In genomic region chr1:185285171-185285570, GRCm38 (mm10) we compare ENCODE assay signal across 7 mouse cellular contexts. TPM values are rescaled to one million over a fixed set of nuclear protein-coding genes. Genes with fewer than 3 reads are reported as not detected.
DNase-seq lines count a peak whose midpoint lies in the region; ATAC-seq and TF ChIP-seq lines count a peak whose summit lies in the region.

No protein-coding gene starts in this region.

- H3K9me3 ChIP-seq in liver, embryonic 12.5 days (replicated peaks): no peaks in the 10 kb centered on the region
- H3K9me3 ChIP-seq in embryonic facial prominence, embryonic 15.5 days (replicated peaks): no peaks in the 10 kb centered on the region

- H3K27ac ChIP-seq in liver, adult 2 months (replicated peaks; ENCODE audit: insufficient read depth, low read depth, low read length): no peak overlapping the region
- no peak overlapping the region for H3K27ac ChIP-seq in liver, embryonic 12.5 days
- H3K27ac ChIP-seq in embryonic facial prominence, embryonic 15.5 days (replicated peaks): 0 out of 2 replicates have a peak overlapping the region, but pooled peaks have one; percentile 29

- H3K27me3 ChIP-seq in liver, adult 2 months (ENCODE audit: control insufficient read depth, insufficient read depth, low read length): no peaks in the 10 kb centered on the region
- no peaks in the 10 kb centered on the region for H3K27me3 ChIP-seq in liver, embryonic 12.5 days (replicated peaks)
- no peaks in the 10 kb centered on the region for H3K27me3 ChIP-seq in embryonic facial prominence, embryonic 15.5 days

- no peak overlapping the region for H3K4me3 ChIP-seq in liver, adult 2 months (ENCODE audit: insufficient read depth, low read depth, low read length)
- H3K4me3 ChIP-seq in liver, embryonic 12.5 days: no peak overlapping the region
- H3K4me3 ChIP-seq in embryonic facial prominence, embryonic 15.5 days (replicated peaks): no peak overlapping the region

- 79% methylated on average over 4 of the region's 4 CpGs for WGBS in liver, adult 2 months
- 87% methylated on average over 4 of the region's 4 CpGs for WGBS in liver, embryonic 12.5 days (ENCODE audit: insufficient replicate concordance)
- 69% methylated on average over 4 of the region's 4 CpGs for WGBS in embryonic facial prominence, embryonic 15.5 days

- no peak for ATAC-seq in liver, embryonic 12.5 days
- no peak for ATAC-seq in embryonic facial prominence, embryonic 15.5 days (ENCODE audit: insufficient number of reproducible peaks, low FRiP score, low TSS enrichment, low read depth)

- DNase-seq in liver, adult 2 months (ENCODE audit: extremely low read depth, low read depth, low spot score): peak; percentile 26
- peak; percentile 66 for DNase-seq in brain, adult 2 months (ENCODE audit: low read depth, low spot score)
- DNase-seq in kidney, postnatal 10 days: peak; percentile 86
- DNase-seq in spleen, adult 18-20 months: no peak
- DNase-seq in thymus, postnatal 0 days (ENCODE audit: low spot score): no peak

- H3K9ac ChIP-seq in liver, adult 2 months (ENCODE audit: low read depth, low read length): no peak overlapping the region
- H3K9ac ChIP-seq in liver, embryonic 12.5 days: no peak overlapping the region
- H3K9ac ChIP-seq in embryonic facial prominence, embryonic 15.5 days: no peak overlapping the region

- H3K79me2 ChIP-seq in liver, adult 2 months (ENCODE audit: control insufficient read depth, insufficient read depth, low read length): no peaks in the 10 kb centered on the region

- H3K36me3 ChIP-seq in liver, adult 2 months (ENCODE audit: control insufficient read depth, insufficient read depth, low read length): peaks cover 26% of the 10 kb centered on the region
- H3K36me3 ChIP-seq in liver, embryonic 12.5 days: peaks cover 91% of the 10 kb centered on the region
- peaks cover 64% of the 10 kb centered on the region for H3K36me3 ChIP-seq in embryonic facial prominence, embryonic 15.5 days

- no peak for TF ChIP-seq CTCF in liver, adult 2 months (IDR thresholded peaks at IDR 0.05; ENCODE audit: low read depth, low read length)

- H3K4me1 ChIP-seq in liver, adult 2 months (ENCODE audit: control insufficient read depth, insufficient read depth, low read length): no peaks in the 10 kb centered on the region
- H3K4me1 ChIP-seq in liver, embryonic 12.5 days: no peaks in the 10 kb centered on the region
- H3K4me1 ChIP-seq in embryonic facial prominence, embryonic 15.5 days: peaks cover 12% of the 10 kb centered on the region; the same call in 1 of the 2 replicates

- H3K4me2 ChIP-seq in liver, embryonic 12.5 days: no peak overlapping the region
- no peak overlapping the region for H3K4me2 ChIP-seq in embryonic facial prominence, embryonic 15.5 days (replicated peaks)

- TF ChIP-seq POLR2A in liver, adult 2 months (IDR thresholded peaks at IDR 0.05; ENCODE audit: extremely low read depth, insufficient read depth, low read length): no peak

RNA-seq across cellular contexts. Expression of gene Iars2, which starts 44.0 kb away (rescaled TPM):
- total RNA-seq in liver, adult 2 months (2014; rRNA removed): 25.8 and 33.2 TPM in 2 replicates
- polyA plus RNA-seq in liver, adult 2 months (2012; rRNA removed): 20.1 and 20.8 TPM in 2 replicates
- polyA plus RNA-seq in liver, embryonic 12.5 days (2016; fragmentation: Nextera tagmentation; extraction: Ambion mirVana): 32.7 and 34.1 TPM in 2 replicates
- polyA plus RNA-seq in embryonic facial prominence, embryonic 15.5 days (2015; fragmentation: Nextera tagmentation; extraction: Ambion mirVana): 24.4 and 25.1 TPM in 2 replicates
- polyA plus RNA-seq in thymus, postnatal 0 days (2015; fragmentation: Nextera tagmentation; extraction: Ambion mirVana): 28.7 and 31.3 TPM in 2 replicates

RNA-seq across cellular contexts. Expression of gene Bpnt1, which starts 46.8 kb away (rescaled TPM):
- 80.5 and 81.5 TPM in 2 replicates for total RNA-seq in liver, adult 2 months (2014; rRNA removed)
- polyA plus RNA-seq in liver, adult 2 months (2012; rRNA removed): 86.5 and 99.0 TPM in 2 replicates
- polyA plus RNA-seq in liver, embryonic 12.5 days (2016; fragmentation: Nextera tagmentation; extraction: Ambion mirVana): 19.2 and 19.9 TPM in 2 replicates
- 25.1 and 31.6 TPM in 2 replicates for polyA plus RNA-seq in embryonic facial prominence, embryonic 15.5 days (2015; fragmentation: Nextera tagmentation; extraction: Ambion mirVana)
- polyA plus RNA-seq in thymus, postnatal 0 days (2015; fragmentation: Nextera tagmentation; extraction: Ambion mirVana): 23.9 and 25.4 TPM in 2 replicates

Comparison
In these comparisons a context has a peak if more than half of its experiments do, and no peak if none do; other contexts are left out.
1. DNase-seq: peak in liver, adult 2 months (single experiment), brain, adult 2 months (single experiment) and kidney, postnatal 10 days (single experiment); none in spleen, adult 18-20 months (0 of 2) and thymus, postnatal 0 days (single experiment).